Mouse (Mus musculus) midbrain, embryonic 16.5 days (tissue): ENCODE data around the gene Scgb3a1. TPM values are rescaled to one million over a fixed set of nuclear protein-coding genes. Genes with fewer than 3 reads are reported as not detected.

ENCODE experiments used
- ATAC-seq: fragments of 200-750 bp; cut with Nextera tagmentation; 2 replicates; pipeline ENCODE4 v1.8.0; 2017; ENCODE audit warnings: moderate TSS enrichment
- H3K27ac ChIP-seq: fragments of 300-500 bp; sonication (generic); 2 replicates; pipeline ENCODE4 v1.5.1; 2014; ENCODE audit warnings: mild to moderate bottlenecking, low read length, mixed read lengths
- H3K27me3 ChIP-seq: fragments of 300-500 bp; sonication (generic); 2 replicates; pipeline ENCODE4 v1.6.1; 2014; ENCODE audit warnings: low read depth, low read length, mixed read lengths; ENCODE audit not compliant: control insufficient read depth, insufficient read depth
- H3K36me3 ChIP-seq: fragments of 300-500 bp; sonication (generic); 2 replicates; pipeline ENCODE4 v1.6.1; 2014; ENCODE audit warnings: mild to moderate bottlenecking, low read length, moderate library complexity, mixed read lengths; ENCODE audit not compliant: control insufficient read depth, insufficient read depth
- H3K4me1 ChIP-seq: fragments of 300-500 bp; sonication (generic); 2 replicates; pipeline ENCODE4 v1.6.1; 2014; ENCODE audit warnings: mild to moderate bottlenecking, low read length, mixed read lengths; ENCODE audit not compliant: control insufficient read depth, insufficient read depth
- H3K4me2 ChIP-seq: fragments of 300-500 bp; sonication (generic); 2 replicates; pipeline ENCODE4 v1.6.1; 2014; ENCODE audit warnings: mild to moderate bottlenecking, low read length, mixed read lengths
- H3K4me3 ChIP-seq: fragments of 300-500 bp; sonication (generic); 2 replicates; pipeline ENCODE4 v1.5.1; 2014; ENCODE audit warnings: low read depth, mild to moderate bottlenecking, low read length, moderate library complexity, mixed read lengths
- H3K9ac ChIP-seq: fragments of 300-500 bp; sonication (generic); 2 replicates; pipeline ENCODE4 v1.6.1; 2014; ENCODE audit warnings: low read depth, low read length, mixed read lengths
- H3K9me3 ChIP-seq: fragments of 300-500 bp; sonication (generic); replicated peaks from 2 replicates; pipeline ENCODE4 v1.6.1; 2014; ENCODE audit warnings: mild to moderate bottlenecking, low read length, mixed read lengths; ENCODE audit not compliant: control insufficient read depth, poor library complexity, severe bottlenecking
- WGBS: fragments of 180-500 bp; shearing (Covaris S2); extraction: QIAGEN DNeasy Blood & Tissue Kit; methylation state at CpG from one replicate; pipeline ENCODE4 v1.1.7; 2014; 5-methylcytosine and 5-hydroxymethylcytosine counted together
- polyA plus RNA-seq: library from polyadenylated mRNA; unstranded; fragments of >200 nt; fragmentation: Nextera tagmentation; extraction: Ambion mirVana; gene quantifications from 2 replicates; pipeline ENCODE4 v1.2.1, GENCODE M21; 2015

The Scgb3a1 gene
- polyA plus RNA-seq, 1 experiment from 2014 or later, result 0.70 TPM

GRCm38 (mm10) chr11:49634101-49634500, 29.3 kb upstream of the Scgb3a1 start:
- Histone ChIP-seq H3K27ac (no peak overlapping the region), H3K4me1 (no peaks in the 10 kb centered on the region; the same call in 1 of the 2 replicates), H3K9me3 (no peaks in the 10 kb centered on the region), H3K4me2 (peak overlapping the region; percentile 65), H3K27me3 (peaks cover 32% of the 10 kb centered on the region), H3K4me3 (peak overlapping the region; percentile 34), H3K9ac (peak overlapping the region; percentile 44), H3K36me3 (no peaks in the 10 kb centered on the region)
- ATAC-seq, result peak; percentile 30; the same call in 1 of the 2 replicates
- WGBS, result 3% methylated on average over 22 of the region's 22 CpGs

GRCm38 (mm10) chr11:49635671-49636070, 27.7 kb upstream of the Scgb3a1 start:
- WGBS, result 67% methylated on average over 6 of the region's 6 CpGs
- Histone ChIP-seq H3K9ac (no peak overlapping the region), H3K4me3 (no peak overlapping the region), H3K27me3 (peaks cover 32% of the 10 kb centered on the region), H3K4me1 (no peaks in the 10 kb centered on the region; the same call in 1 of the 2 replicates), H3K4me2 (no peak overlapping the region), H3K27ac (no peak overlapping the region), H3K9me3 (no peaks in the 10 kb centered on the region), H3K36me3 (no peaks in the 10 kb centered on the region)
- ATAC-seq, result no peak

- Histone ChIP-seq H3K4me3 (no peak overlapping the region), H3K4me1 (no peaks in the 10 kb centered on the region; the same call in 1 of the 2 replicates), H3K4me2 (peak overlapping the region; percentile 12), H3K36me3 (no peaks in the 10 kb centered on the region), H3K9ac (no peak overlapping the region), H3K27me3 (peaks cover 32% of the 10 kb centered on the region), H3K9me3 (no peaks in the 10 kb centered on the region), H3K27ac (no peak overlapping the region)
- ATAC-seq, result no peak
- 3% methylated on average over 11 of the region's 11 CpGs for WGBS
These were observed 27.0 kb upstream of the Scgb3a1 start for GRCm38 (mm10) chr11:49636449-49636848.

GRCm38 (mm10) chr11:49645677-49646076, 17.7 kb upstream of the Scgb3a1 start:
- Histone ChIP-seq H3K4me2 (no peak overlapping the region), H3K27me3 (no peaks in the 10 kb centered on the region), H3K36me3 (no peaks in the 10 kb centered on the region), H3K27ac (no peak overlapping the region), H3K9me3 (no peaks in the 10 kb centered on the region), H3K4me3 (no peak overlapping the region), H3K4me1 (no peaks in the 10 kb centered on the region), H3K9ac (no peak overlapping the region)
- WGBS, result 77% methylated on average over 8 of the region's 8 CpGs
- ATAC-seq, result no peak

- Histone ChIP-seq H3K4me1 (peaks cover 3% of the 10 kb centered on the region), H3K27me3 (no peaks in the 10 kb centered on the region), H3K27ac (no peak overlapping the region), H3K9ac (no peak overlapping the region), H3K4me2 (no peak overlapping the region), H3K4me3 (no peak overlapping the region), H3K36me3 (no peaks in the 10 kb centered on the region), H3K9me3 (no peaks in the 10 kb centered on the region)
- ATAC-seq, result no peak
- WGBS, result 65% methylated on average over 18 of the region's 18 CpGs
These were observed 13.1 kb upstream of the Scgb3a1 start for GRCm38 (mm10) chr11:49650113-49650993.

GRCm38 (mm10) chr11:49650994-49651761, 12.2 kb upstream of the Scgb3a1 start:
- WGBS, result 78% methylated on average over 16 of the region's 16 CpGs
- no peaks in the 10 kb centered on the region for H3K27me3 ChIP-seq
- no peaks in the 10 kb centered on the region for H3K36me3 ChIP-seq
- no peak overlapping the region for H3K27ac ChIP-seq
- no peaks in the 10 kb centered on the region for H3K9me3 ChIP-seq
- H3K4me2 ChIP-seq, result no peak overlapping the region
- no peak for ATAC-seq
- H3K4me3 ChIP-seq, result no peak overlapping the region
- H3K9ac ChIP-seq, result no peak overlapping the region
- peaks cover 3% of the 10 kb centered on the region for H3K4me1 ChIP-seq

- H3K4me3 ChIP-seq, result no peak overlapping the region
- H3K36me3 ChIP-seq, result no peaks in the 10 kb centered on the region
- H3K4me2 ChIP-seq, result no peak overlapping the region
- 0 out of 2 replicates have a peak, but pooled peaks have one; percentile 1 for ATAC-seq
- H3K9ac ChIP-seq, result no peak overlapping the region
- 85% methylated on average over 10 of the region's 10 CpGs for WGBS
- H3K27me3 ChIP-seq, result no peaks in the 10 kb centered on the region
- no peaks in the 10 kb centered on the region for H3K9me3 ChIP-seq
- H3K4me1 ChIP-seq, result peaks cover 3% of the 10 kb centered on the region
- no peak overlapping the region for H3K27ac ChIP-seq
These were observed 11.6 kb upstream of the Scgb3a1 start for GRCm38 (mm10) chr11:49651762-49652322.

GRCm38 (mm10) chr11:49652401-49653078, 10.9 kb upstream of the Scgb3a1 start:
- Histone ChIP-seq H3K4me2 (peak overlapping the region; percentile 41), H3K36me3 (no peaks in the 10 kb centered on the region), H3K4me1 (peaks cover 3% of the 10 kb centered on the region), H3K27ac (no peak overlapping the region), H3K9me3 (no peaks in the 10 kb centered on the region), H3K27me3 (no peaks in the 10 kb centered on the region), H3K4me3 (no peak overlapping the region), H3K9ac (no peak overlapping the region)
- WGBS, result 24% methylated on average over 19 of the region's 19 CpGs
- ATAC-seq, result peak; percentile 59
